Mouse (Mus musculus) heart, adult 18-20 months (tissue): ENCODE measurements around the gene Picalm. TPM values are rescaled to one million over a fixed set of nuclear protein-coding genes. Genes with fewer than 3 reads are reported as not detected.
"Not testable (repeated sequence)": the region's sequence is repeated elsewhere in the genome, so short reads cannot be mapped to it uniquely, and the experiment has no call there.

ENCODE experiments used
- DNase-seq, 2 experiments: peaks; one replicate each; pipeline ENCODE4 v3.0.0; 2021 to 2022; ENCODE audit warnings: mixed read lengths in 1 of 2
- total RNA-seq, 2 experiments: library from RNA; stranded (reverse); gene quantifications; 2 replicates each; pipeline ENCODE4 v1.2.3; 2021

Gene Picalm
- total RNA-seq, 2 experiments from 2014 or later: 114 to 129 TPM

- peak in 1 of 2 experiments; percentile 58 for DNase-seq
Observed at GRCm38 (mm10) chr7:90131831-90132241, 1.8 kb downstream of the Picalm start.

- no peak for DNase-seq
Observed at GRCm38 (mm10) chr7:90132322-90132721, 2.3 kb downstream of the Picalm start.

DNA sequence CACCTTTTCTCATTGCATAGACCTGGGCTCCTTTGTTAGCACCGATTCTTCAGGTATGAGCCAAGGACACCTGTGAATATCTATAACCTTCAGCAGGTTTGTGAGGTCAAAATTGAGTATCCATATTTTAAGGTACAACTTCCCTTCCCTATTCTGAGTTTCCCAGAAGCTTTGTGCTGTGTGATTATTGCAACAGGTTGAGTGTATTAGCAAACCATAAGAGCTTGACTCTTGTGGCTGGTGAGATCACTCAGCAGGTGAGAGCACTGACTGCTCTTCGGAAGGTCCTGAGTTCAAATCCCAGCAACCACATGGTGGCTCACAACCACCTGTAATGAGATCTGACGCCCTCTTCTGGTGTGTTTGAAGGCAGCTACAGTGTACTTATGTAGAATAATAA is 6.7 kb downstream of the Picalm start:
- no peak for DNase-seq

DNA sequence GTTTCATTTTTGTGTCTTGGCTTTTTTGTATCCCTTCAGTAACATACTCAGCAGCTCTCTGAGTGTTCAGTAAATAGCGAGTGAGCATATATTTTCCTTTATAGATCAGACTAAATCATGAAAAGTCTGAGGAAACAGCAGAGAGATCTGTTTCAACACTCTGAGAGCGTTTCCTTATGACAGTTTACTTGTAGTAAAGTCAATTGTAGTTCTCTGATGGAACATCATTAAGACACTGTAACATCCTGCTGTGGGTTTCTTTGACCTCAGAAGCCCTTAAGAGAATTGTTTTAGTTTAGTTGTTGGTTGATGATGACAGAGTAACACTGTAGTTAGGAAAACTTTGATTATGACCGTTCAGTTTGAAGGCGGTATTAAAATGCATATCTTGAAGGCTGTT is 8.3 kb downstream of the Picalm start:
- DNase-seq: no peak

DNA sequence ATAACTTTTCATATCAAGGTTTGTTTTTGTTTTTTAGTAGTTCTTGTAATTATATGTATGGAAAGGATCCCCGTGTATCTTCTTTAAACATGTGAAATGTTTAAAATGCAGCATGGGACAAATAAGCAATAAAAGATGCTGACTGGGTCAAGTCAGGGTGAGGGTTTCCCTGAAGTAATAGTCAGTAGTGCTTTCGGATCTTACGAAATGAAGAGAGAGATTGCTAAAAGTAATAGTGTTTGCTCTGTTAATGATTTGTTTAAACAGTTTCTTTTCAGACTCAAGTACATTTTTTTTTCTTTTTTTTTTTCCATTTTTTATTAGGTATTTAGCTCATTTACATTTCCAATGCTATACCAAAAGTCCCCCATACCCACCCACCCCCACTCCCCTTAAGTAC is 10.3 kb downstream of the Picalm start:
- DNase-seq: no peak

DNA sequence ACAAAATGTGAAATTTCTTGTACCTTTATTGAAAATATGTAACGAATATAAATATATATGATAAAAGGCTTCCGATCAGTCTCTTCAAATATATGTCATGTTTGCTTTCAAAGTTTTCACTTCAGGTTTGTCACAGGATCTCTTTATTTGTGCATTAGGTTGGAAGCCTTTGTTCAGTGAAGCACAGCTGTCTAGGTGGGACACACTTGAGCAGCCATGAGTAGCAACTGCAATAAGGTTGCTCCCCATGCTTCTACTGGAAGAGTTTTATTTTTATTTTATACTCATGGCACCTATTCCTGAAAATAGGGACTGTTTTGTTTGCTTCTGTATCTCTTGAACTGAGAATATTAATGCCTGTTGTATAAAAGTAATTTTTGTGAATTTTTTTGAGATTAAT is 14.3 kb downstream of the Picalm start:
- no peak for DNase-seq

DNA sequence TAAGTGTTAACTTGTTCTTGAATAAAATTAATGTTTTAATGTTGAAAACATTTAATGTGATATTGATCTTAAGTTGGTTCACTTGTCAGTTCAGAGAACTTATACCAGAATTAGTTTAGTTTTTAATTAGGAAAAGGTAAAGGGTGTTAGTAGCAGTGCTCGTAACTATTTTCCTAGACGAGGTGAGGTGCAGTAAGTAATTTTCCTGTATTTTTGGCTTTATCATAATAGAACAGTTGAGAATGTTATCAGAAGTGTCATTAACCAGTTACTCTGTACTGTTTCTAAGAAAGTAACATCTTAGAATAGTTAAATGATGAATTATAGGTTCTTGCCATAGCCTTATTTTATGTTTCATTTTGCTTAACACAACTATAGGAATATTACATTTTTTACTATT is 15.0 kb downstream of the Picalm start:
- DNase-seq: no peak

DNA sequence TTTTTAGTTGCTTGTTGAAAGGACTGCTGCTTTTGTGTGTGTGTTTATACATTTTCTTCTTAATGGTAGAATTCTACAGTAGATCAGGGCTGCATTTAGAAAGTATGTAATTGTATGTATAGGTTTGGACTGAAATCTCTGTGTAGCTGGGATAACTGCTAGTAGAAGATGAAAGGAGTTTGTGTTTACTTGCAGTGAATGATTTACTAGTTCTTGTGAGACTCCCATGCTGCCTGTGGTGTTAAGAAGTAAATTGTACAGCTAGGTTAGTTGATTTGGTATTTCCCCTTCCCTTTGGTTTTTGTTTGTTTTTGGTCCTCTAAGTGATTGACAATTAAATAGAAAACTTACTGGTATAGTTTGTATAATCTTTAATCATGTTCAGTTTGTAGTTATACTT is 15.4 kb downstream of the Picalm start:
- no peak for DNase-seq

DNA sequence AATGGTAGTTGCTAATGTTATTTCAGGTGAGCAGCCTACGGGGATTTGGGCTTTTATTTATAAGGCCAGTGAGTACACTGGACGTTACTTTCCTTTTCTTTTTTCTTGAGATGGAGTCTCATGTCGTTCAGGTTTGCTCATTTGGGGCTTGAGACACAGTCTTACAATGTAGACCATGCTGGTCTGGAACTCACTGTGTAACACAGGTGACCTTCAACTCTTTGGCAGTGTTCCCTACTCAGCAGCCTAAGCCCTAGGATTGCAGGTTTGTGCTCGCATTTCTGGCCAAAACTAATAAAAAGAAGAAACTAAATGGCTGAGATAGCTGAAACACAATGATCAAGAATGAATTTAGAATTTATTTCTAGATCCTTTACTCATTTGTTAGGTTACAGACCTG is 15.9 kb downstream of the Picalm start:
- peak in 1 of 2 experiments; percentile 51 for DNase-seq

DNA sequence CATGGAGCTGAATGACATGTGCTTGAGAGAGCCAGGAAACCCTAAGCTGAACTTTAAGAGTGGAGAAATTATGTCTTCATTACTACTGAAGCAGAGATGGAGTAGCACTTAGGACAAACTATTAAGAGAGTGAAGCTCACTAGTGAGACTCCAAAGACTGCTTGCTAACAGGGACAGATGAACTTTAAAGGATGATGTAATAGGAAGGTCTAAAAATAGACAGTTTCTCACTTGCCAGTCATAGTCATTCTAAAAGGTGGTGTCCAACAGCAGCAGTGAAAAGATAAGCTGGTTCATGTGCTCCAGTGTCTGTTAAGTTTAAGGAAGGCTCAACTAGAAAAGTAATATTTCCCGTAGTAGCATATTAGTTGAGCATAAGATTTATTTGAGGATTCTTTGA is 16.3 kb downstream of the Picalm start:
- DNase-seq: peak; percentile 44 to 49

DNA sequence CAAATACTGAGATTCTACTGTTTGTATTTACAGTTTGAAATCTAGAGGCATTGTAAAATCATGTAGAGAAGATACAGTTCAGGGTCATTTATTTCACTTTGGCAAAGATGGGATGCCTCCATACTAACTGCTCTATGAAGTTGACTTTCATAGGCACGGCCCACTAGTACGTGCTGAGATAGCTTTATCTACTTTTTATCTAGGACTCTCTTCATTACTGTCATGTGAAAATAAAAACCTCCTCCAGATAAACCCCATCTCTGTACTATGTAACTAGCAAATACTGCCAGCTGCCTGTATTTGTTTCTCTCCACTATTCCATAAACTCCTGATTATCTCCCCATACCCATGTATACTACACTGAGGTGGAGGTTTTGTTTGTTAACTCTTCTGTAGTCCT is 18.0 kb downstream of the Picalm start:
- no peak for DNase-seq

GRCm38 (mm10) chr7:90148516-90148915 is 18.5 kb downstream of the Picalm start:
- no peak for DNase-seq

- DNase-seq: peak; percentile 78 to 79
Observed at GRCm38 (mm10) chr7:90150311-90150710, 20.3 kb downstream of the Picalm start.

DNA sequence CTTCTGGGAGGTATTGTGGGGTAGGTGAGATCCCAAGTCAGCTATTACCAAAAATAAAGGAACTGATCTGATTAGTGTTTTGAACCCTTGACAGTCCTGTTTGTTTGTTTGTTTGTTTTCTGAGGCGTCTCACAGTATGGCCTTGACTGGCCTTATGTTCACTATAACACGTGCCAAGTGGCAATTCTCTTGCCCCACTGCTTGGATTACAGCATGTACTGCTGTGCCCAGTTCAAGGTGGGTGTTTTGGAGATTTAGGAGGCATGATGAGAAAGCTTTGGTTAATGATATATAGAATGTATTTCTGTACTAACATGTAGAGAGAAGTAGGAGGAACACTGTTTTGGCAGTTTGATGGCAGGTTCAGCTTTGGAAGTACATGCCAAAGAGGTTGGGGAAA is 28.0 kb downstream of the Picalm start:
- no peak for DNase-seq

DNA sequence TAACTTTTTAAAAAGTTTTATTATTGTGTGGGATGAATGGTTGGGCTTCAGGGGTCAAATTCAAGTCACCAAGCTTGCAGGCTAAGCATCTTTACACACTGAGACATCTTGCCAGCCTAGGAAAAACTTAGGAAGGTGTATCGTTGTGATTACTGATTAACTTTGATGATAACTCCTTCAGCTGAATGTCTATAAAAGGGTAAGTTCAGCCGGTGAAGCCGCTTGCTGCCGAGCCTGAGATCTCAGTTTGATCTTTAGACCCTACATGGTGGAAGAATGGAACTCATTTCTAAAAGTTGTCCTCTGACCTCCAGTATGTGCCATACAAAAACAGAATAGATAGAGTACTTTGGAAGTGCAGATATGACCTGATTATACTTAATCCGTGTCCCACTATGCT is 30.6 kb downstream of the Picalm start:
- DNase-seq: no peak

- no peak for DNase-seq
Observed at GRCm38 (mm10) chr7:90164276-90164675, 34.3 kb downstream of the Picalm start.

DNA sequence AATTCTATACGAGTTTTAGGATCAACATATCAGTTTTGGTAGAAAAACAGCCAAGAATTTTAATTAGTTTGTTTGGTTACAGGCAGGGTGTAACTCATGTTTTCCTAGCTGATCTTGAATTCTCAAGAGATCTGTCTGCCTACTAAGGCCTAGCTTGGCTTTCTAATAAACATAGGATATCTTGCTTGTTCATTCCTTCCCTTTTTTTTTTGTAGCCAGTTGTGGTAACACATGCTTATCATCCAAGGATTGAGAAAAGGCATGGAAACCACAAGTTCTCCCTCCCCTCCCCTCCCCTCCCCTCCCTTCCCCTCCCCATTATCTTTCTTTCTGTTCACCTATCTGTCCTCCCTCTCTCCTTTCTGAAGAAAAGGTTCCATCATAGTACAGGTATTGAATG is 36.0 kb downstream of the Picalm start:
- no peak for DNase-seq

GRCm38 (mm10) chr7:90167777-90168176 is 37.8 kb downstream of the Picalm start:
- DNase-seq: not testable (repeated sequence)

- no peak for DNase-seq
Observed at GRCm38 (mm10) chr7:90173778-90174177, 43.8 kb downstream of the Picalm start.

- DNase-seq: no peak
Observed at GRCm38 (mm10) chr7:90175576-90175975, 45.6 kb downstream of the Picalm start.

GRCm38 (mm10) chr7:90180635-90181034 is 50.6 kb downstream of the Picalm start:
- DNase-seq: no peak

DNA sequence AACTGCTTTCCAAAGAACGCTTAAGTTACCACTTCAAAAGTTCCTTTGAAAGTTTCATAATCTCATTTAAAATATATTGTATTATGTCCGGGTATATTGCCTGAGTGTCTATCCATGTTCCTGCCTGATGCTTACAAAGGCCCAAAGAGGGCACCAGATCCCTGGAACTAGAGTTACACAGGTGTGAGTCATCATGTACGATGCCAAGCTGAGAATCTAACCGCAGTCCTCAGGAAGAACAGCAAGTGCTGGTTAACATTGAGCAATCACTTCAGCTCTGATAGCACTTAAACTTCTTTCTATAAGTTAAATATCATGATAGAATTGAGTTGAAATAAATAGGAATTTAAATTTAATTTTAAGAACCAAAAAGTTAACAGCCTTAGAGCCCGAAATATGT is 70.2 kb downstream of the Picalm start:
- peak in 1 of 2 experiments; percentile 28 for DNase-seq

- DNase-seq: no peak
Observed at GRCm38 (mm10) chr7:90201877-90202465, 72.0 kb downstream of the Picalm start.

DNA sequence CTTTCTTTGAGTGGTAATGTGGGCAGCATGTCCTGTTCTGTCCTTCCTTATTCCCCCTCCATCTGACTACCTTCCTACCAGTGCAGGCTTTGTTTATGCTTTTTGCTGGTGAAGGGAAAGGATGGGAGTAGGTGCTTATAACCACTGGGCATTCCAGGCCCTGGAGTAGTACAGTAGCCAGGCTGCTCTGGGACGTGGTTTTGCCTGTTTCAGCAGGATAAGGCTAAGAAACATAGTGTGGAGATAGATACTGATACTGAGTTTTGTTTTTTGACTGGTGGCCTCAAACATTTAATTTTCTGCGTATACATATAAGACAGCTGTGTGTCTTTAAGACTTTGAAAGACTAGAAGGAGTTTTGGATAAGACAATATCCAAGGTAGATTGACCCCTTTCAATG is 73.9 kb downstream of the Picalm start:
- DNase-seq: no peak

- DNase-seq: no peak
Observed at GRCm38 (mm10) chr7:90210116-90210515, 80.1 kb downstream of the Picalm start.
